Mouse (Mus musculus): ENCODE results near the gene Zfp653. TPM values are rescaled to one million over a fixed set of nuclear protein-coding genes. Genes with fewer than 3 reads are reported as not detected.

The Zfp653 gene
- polyA plus RNA-seq, 1 experiment from 2014 or later, result 8.9 TPM

- 94% methylated on average over 3 of the region's 3 CpGs for WGBS
- H3K4me3 ChIP-seq (replicated peaks; ENCODE audit: low read depth, low read length), result no peak overlapping the region
- H3K27me3 ChIP-seq (ENCODE audit: insufficient read depth, low read length), result no peaks in the 10 kb centered on the region
- H3K4me2 ChIP-seq (ENCODE audit: low read length), result no peak overlapping the region
- H3K9ac ChIP-seq (ENCODE audit: low read depth, low read length), result no peak overlapping the region
- DNase-seq (ENCODE audit: low spot score) (no peak), ATAC-seq (replicated peaks; ENCODE audit: low FRiP score, low read depth) (0 out of 2 replicates have a peak, but pooled peaks have one; percentile 14)
- H3K27ac ChIP-seq, result no peak overlapping the region
- H3K4me1 ChIP-seq (replicated peaks; ENCODE audit: insufficient read depth, low read length), result no peaks in the 10 kb centered on the region
- TF ChIP-seq CTCF (IDR thresholded peaks at IDR 0.05; ENCODE audit: low read depth), result no peak
- no peaks in the 10 kb centered on the region for H3K9me3 ChIP-seq (replicated peaks; ENCODE audit: low read length)
- peaks cover 43% of the 10 kb centered on the region for H3K36me3 ChIP-seq (ENCODE audit: insufficient read depth, low read length)
Measured at GRCm38 (mm10) chr9:22064341-22064740, 6.8 kb downstream of the Zfp653 start.

DNA sequence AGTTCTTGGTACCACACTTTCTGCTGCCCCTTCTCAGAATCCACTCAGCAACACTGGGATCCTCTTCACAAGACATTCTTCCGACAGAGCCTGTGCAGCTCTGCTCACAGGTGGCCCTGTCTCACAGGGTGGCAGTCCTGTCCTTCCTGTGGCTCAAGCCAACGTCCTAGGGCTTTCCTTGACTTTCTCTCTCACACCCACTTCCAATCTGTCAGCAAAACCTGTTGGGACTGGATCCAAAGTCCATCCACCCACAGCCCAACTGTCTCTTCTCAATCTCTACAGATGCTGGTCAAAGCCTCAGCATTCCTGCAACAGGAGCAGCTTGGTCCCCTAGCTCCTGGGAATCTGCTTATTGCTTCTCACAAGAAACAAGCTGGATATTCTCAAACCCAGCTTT lies 9.8 kb downstream of the Zfp653 start:
- no peaks in the 10 kb centered on the region for H3K9me3 ChIP-seq (replicated peaks; ENCODE audit: low read length)
- no peak overlapping the region for H3K9ac ChIP-seq (ENCODE audit: low read depth, low read length)
- whole genome bisulfite sequencing, result 84% methylated on average over 2 of the region's 2 CpGs
- no peak overlapping the region for H3K4me2 ChIP-seq (ENCODE audit: low read length)
- H3K4me1 ChIP-seq (replicated peaks; ENCODE audit: insufficient read depth, low read length), result no peaks in the 10 kb centered on the region
- ATAC-seq (replicated peaks; ENCODE audit: low FRiP score, low read depth) (no peak), DNase-seq (ENCODE audit: low spot score) (no peak)
- no peak overlapping the region for H3K4me3 ChIP-seq (replicated peaks; ENCODE audit: low read depth, low read length)
- H3K36me3 ChIP-seq (ENCODE audit: insufficient read depth, low read length), result peaks cover 56% of the 10 kb centered on the region
- no peak overlapping the region for H3K27ac ChIP-seq
- TF ChIP-seq CTCF (IDR thresholded peaks at IDR 0.05; ENCODE audit: low read depth), result no peak
- no peaks in the 10 kb centered on the region for H3K27me3 ChIP-seq (ENCODE audit: insufficient read depth, low read length)

DNA sequence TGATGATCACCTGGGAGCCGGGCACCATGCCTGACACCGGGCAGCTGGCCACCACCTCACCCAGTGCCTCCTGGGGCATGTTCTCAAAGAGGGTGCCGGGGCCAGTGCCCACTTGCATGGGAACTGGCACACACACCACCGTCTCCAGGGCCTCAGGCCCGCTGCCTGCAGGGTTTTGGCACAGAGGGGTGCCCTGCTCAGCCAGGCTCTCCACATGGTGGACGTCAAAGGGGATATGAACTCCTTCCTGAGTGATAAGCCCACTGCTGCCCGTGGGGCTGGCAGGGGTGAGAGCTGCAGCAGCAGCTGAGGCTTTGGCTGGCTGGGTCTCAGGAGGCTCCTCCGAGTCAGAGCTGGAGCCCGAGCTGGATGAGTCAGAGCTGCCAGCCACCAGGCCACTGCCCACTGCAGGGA lies 13.2 kb downstream of the Zfp653 start:
- Histone ChIP-seq H3K27ac (no peak overlapping the region), H3K9me3 (replicated peaks; ENCODE audit: low read length) (no peaks in the 10 kb centered on the region), H3K4me3 (replicated peaks; ENCODE audit: low read depth, low read length) (no peak overlapping the region), H3K36me3 (ENCODE audit: insufficient read depth, low read length) (peaks cover 30% of the 10 kb centered on the region), H3K9ac (ENCODE audit: low read depth, low read length) (no peak overlapping the region), H3K27me3 (ENCODE audit: insufficient read depth, low read length) (peaks cover 8% of the 10 kb centered on the region; the same call in 1 of the 2 replicates), H3K4me2 (ENCODE audit: low read length) (no peak overlapping the region), H3K4me1 (replicated peaks; ENCODE audit: insufficient read depth, low read length) (peaks cover 6% of the 10 kb centered on the region; the same call in 1 of the 2 replicates)
- no peak for DNase-seq (ENCODE audit: low spot score)
- WGBS, result 92% methylated on average over 9 of the region's 9 CpGs
- no peak for TF ChIP-seq CTCF (IDR thresholded peaks at IDR 0.05; ENCODE audit: low read depth)
- ATAC-seq (replicated peaks; ENCODE audit: low FRiP score, low read depth), result no peak

DNA sequence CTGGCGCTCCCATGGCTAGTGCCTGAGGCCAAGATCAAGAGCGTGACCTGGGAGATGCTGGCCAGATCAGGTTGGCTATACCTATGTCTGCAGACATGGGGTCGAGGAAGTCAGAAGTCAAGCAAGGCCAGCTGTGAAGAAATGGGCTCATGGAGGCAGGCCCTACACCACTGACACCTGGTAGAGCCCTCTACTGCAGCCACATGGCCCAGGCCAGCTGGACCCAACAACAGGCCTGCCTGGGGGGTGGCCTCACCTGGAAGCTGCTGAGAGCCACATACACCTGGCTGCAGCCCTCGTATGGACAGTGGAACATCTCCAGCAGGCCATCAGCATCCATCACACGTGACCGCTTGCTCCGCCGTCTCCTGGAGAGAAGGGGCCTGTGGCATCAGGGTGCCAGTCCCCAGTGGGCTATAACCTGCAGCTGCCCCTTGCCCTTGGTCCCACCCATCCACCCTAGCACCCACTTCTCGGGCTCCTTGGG lies 14.1 kb downstream of the Zfp653 start:
- no peak for DNase-seq (ENCODE audit: low spot score)
- 93% methylated on average over 9 of the region's 9 CpGs for WGBS
- TF ChIP-seq CTCF (IDR thresholded peaks at IDR 0.05; ENCODE audit: low read depth), result no peak

DNA sequence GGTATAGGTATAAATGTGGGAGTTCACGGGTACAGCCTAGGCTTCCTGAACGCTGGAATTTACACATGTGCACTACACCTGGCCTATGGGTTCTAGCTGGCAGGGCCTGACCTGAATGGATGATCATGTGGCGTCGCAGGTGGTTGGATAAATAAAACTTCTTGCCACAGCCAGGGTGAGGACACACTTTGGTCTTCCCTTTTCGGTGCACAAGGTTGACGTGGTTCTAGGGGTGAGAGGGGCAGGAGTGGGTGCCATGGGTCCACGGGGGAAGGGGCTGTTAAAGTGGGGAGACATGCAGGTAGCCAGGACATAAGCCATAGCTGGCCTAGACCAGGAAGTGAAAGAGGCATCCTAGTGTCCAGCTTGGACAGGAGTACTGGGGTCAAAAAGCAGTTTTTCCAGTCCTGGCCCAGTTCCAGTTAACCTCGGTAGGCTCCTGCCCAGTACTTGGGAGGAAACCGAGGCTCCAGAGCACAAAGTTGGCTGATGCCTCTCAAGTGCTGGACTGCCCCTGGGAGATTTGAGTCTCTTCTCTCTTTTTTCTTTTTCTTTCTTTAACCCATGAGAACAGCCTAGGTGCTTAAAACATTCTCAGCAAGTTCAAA lies 14.8 kb downstream of the Zfp653 start:
- Histone ChIP-seq H3K36me3 (ENCODE audit: insufficient read depth, low read length) (peaks cover 23% of the 10 kb centered on the region), H3K9me3 (replicated peaks; ENCODE audit: low read length) (no peaks in the 10 kb centered on the region), H3K4me2 (ENCODE audit: low read length) (no peak overlapping the region), H3K4me3 (replicated peaks; ENCODE audit: low read depth, low read length) (no peak overlapping the region), H3K9ac (ENCODE audit: low read depth, low read length) (no peak overlapping the region), H3K4me1 (replicated peaks; ENCODE audit: insufficient read depth, low read length) (peaks cover 6% of the 10 kb centered on the region; the same call in 1 of the 2 replicates), H3K27ac (no peak overlapping the region), H3K27me3 (ENCODE audit: insufficient read depth, low read length) (peaks cover 23% of the 10 kb centered on the region)
- 77% methylated on average over 9 of the region's 9 CpGs for WGBS
- no peak for DNase-seq (ENCODE audit: low spot score)
- no peak for TF ChIP-seq CTCF (IDR thresholded peaks at IDR 0.05; ENCODE audit: low read depth)
- ATAC-seq (replicated peaks; ENCODE audit: low FRiP score, low read depth), result no peak

More for the DNA sequence above, 14.1 kb downstream of the Zfp653 start:
- peaks cover 6% of the 10 kb centered on the region; the same call in 1 of the 2 replicates for H3K4me1 ChIP-seq (replicated peaks; ENCODE audit: insufficient read depth, low read length)
- peaks cover 16% of the 10 kb centered on the region for H3K27me3 ChIP-seq (ENCODE audit: insufficient read depth, low read length)
- ATAC-seq (replicated peaks; ENCODE audit: low FRiP score, low read depth), result no peak
- H3K9ac ChIP-seq (ENCODE audit: low read depth, low read length), result no peak overlapping the region
- peaks cover 28% of the 10 kb centered on the region for H3K36me3 ChIP-seq (ENCODE audit: insufficient read depth, low read length)
- no peak overlapping the region for H3K27ac ChIP-seq
- no peak overlapping the region for H3K4me2 ChIP-seq (ENCODE audit: low read length)
- no peaks in the 10 kb centered on the region for H3K9me3 ChIP-seq (replicated peaks; ENCODE audit: low read length)
- H3K4me3 ChIP-seq (replicated peaks; ENCODE audit: low read depth, low read length), result no peak overlapping the region

DNA sequence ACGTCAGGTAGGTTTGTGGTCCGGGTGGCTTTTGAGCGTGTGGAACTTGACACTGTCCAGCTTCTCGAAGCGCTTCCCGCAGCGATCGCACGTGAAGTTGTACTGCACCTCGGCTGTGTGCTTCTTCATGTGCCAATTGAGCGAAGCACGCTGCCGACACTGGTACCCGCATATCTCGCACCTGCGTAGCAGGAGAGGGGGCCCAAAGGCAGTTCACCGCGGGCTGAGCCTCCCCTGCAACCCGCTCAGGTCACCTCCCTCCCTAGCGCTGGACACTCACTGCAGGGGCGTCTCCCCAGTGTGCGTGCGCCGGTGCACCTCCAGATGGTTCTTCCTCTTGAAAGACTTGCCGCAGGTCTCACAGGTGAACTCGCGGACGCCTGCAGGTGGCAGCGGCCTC lies 15.5 kb downstream of the Zfp653 start:
- DNase-seq (ENCODE audit: low spot score) (no peak), ATAC-seq (replicated peaks; ENCODE audit: low FRiP score, low read depth) (no peak)
- Histone ChIP-seq H3K9ac (ENCODE audit: low read depth, low read length) (no peak overlapping the region), H3K4me1 (replicated peaks; ENCODE audit: insufficient read depth, low read length) (peaks cover 11% of the 10 kb centered on the region; the same call in 1 of the 2 replicates), H3K27me3 (ENCODE audit: insufficient read depth, low read length) (peaks cover 30% of the 10 kb centered on the region), H3K4me3 (replicated peaks; ENCODE audit: low read depth, low read length) (no peak overlapping the region), H3K4me2 (ENCODE audit: low read length) (no peak overlapping the region), H3K27ac (no peak overlapping the region), H3K36me3 (ENCODE audit: insufficient read depth, low read length) (peaks cover 19% of the 10 kb centered on the region; the same call in 1 of the 2 replicates), H3K9me3 (replicated peaks; ENCODE audit: low read length) (no peaks in the 10 kb centered on the region)
- 36% methylated on average over 29 of the region's 29 CpGs for WGBS
- TF ChIP-seq CTCF (IDR thresholded peaks at IDR 0.05; ENCODE audit: low read depth), result no peak

Measured in kidney, postnatal 0 days (tissue).